Mouse (Mus musculus): ENCODE measurements around the gene Tmem101. TPM values are rescaled to one million over a fixed set of nuclear protein-coding genes. Genes with fewer than 3 reads are reported as not detected.

Tmem101 gene
- 6.5 to 9.5 TPM (median 6.8 TPM) in 4 replicates for total RNA-seq (2023)

GRCm38 (mm10) chr11:102156039-102156785, at the start of gene Tmem101:
Tmem101 (minus strand) TSS chr11:102156404.

GRCm38 (mm10) chr11:102189461-102190436, 33.5 kb upstream of the Tmem101 start, which contains the start of gene G6pc3:
G6pc3 (plus strand) TSS chr11:102189620.

GRCm38 (mm10) chr11:102184646-102185495, 28.7 kb upstream of the Tmem101 start, which contains the start of gene Lsm12:
Lsm12 (minus strand) TSS chr11:102185296.

GRCm38 (mm10) chr11:102145471-102146001, 10.7 kb downstream of the Tmem101 start, which contains the start of gene Nags:
Nags (plus strand) TSS chr11:102145513.

GRCm38 (mm10) chr11:102107732-102108131, 48.5 kb downstream of the Tmem101 start, which contains the start of gene Pyy:
Pyy (minus strand) TSS chr11:102107832.

Other genes starting within 250 kb of the Tmem101 start
- gene Sost, start 189.4 kb downstream of the Tmem101 start, total RNA-seq (2023): not detected in 4 replicates
- not detected in 4 replicates for gene Cfap97d1, start 172.1 kb downstream of the Tmem101 start, total RNA-seq (2023)
- gene Dusp3, start 169.4 kb downstream of the Tmem101 start, total RNA-seq (2023): 29.5 to 31.8 TPM (median 30.8 TPM) in 4 replicates
- not detected in 4 replicates for gene Mpp3, start 127.9 kb downstream of the Tmem101 start, total RNA-seq (2023)
- gene Cd300lg, start 114.9 kb downstream of the Tmem101 start, total RNA-seq (2023): 0.33 TPM in 1 of 4 replicates, not detected in the others
- not detected in 4 replicates for gene Mpp2, start 67.9 kb downstream of the Tmem101 start, total RNA-seq (2023)
- gene Ppy, start 55.1 kb downstream of the Tmem101 start, total RNA-seq (2023): not detected in 4 replicates
- gene Pyy, start 48.6 kb downstream of the Tmem101 start, total RNA-seq (2023): not detected in 4 replicates
- not detected in 4 replicates for gene Nags, start 10.9 kb downstream of the Tmem101 start, total RNA-seq (2023)
- 55.4 to 61.7 TPM (median 58.0 TPM) in 4 replicates for gene Lsm12, start 28.9 kb upstream of the Tmem101 start, total RNA-seq (2023)
- gene G6pc3, start 33.2 kb upstream of the Tmem101 start, total RNA-seq (2023): 46.3 to 53.9 TPM (median 49.4 TPM) in 4 replicates
- 128 to 150 TPM (median 136 TPM) in 4 replicates for gene Hdac5, start 73.8 kb upstream of the Tmem101 start, total RNA-seq (2023)
- 1.0 to 2.7 TPM (median 1.7 TPM) in 4 replicates for gene BC030867, start 92.5 kb upstream of the Tmem101 start, total RNA-seq (2023)
- not detected in 4 replicates for gene Asb16, start 112.3 kb upstream of the Tmem101 start, total RNA-seq (2023)
- 44.2 to 52.2 TPM (median 49.6 TPM) in 4 replicates for gene Tmub2, start 128.5 kb upstream of the Tmem101 start, total RNA-seq (2023)
- gene Atxn7l3, start 140.2 kb upstream of the Tmem101 start, total RNA-seq (2023): 68.6 to 76.7 TPM (median 71.8 TPM) in 4 replicates
- 138 to 153 TPM (median 144 TPM) in 4 replicates for gene Ubtf, start 163.3 kb upstream of the Tmem101 start, total RNA-seq (2023)
- gene Slc4a1, start 209.8 kb upstream of the Tmem101 start, total RNA-seq (2023): 0.69 TPM in 1 of 4 replicates, not detected in the others
- gene Rundc3a, start 237.0 kb upstream of the Tmem101 start, total RNA-seq (2023): 1.1 to 6.1 TPM (median 2.3 TPM) in 4 replicates

Measured in B cell, adult 62 days (primary cell).